Mouse (Mus musculus) inflammation-experienced regulatory T-cells, adult 6 months (primary cell): ENCODE data around the gene Armc5. TPM values are rescaled to one million over a fixed set of nuclear protein-coding genes. Genes with fewer than 3 reads are reported as not detected.

Experiments
- polyA plus RNA-seq, 3 experiments: library from polyadenylated mRNA; unstranded; fragments of 100-300 nt; shearing (Covaris generic); gene quantifications; one replicate each; pipeline ENCODE4 v1.2.1; 2017

The Armc5 gene
- polyA plus RNA-seq, 3 experiments from 2014 or later: 4.9 to 5.6 (median 5.5) TPM

Other genes with a start within 250 kb of the Armc5 start
- gene Pycard, start 243.5 kb upstream of the Armc5 start, polyA plus RNA-seq: 100 to 1,000 TPM; 229 to 406 (median 231) TPM
- gene Trim72, start 233.4 kb upstream of the Armc5 start, polyA plus RNA-seq: not detected
- gene Itgam, start 174.7 kb upstream of the Armc5 start, polyA plus RNA-seq: 1 to 10 TPM in 2 of 3 experiments, under 1 TPM in 1; 0.09 to 1.2 (median 1.1) TPM
- gene Gm49368, start 174.7 kb upstream of the Armc5 start, polyA plus RNA-seq: under 1 TPM in 1 of 3 experiments, not detected in 2; 0.87 TPM
- 1 to 10 TPM in 1 of 3 experiments, not detected in 2; 1.1 TPM for gene Itgax, start 107.8 kb upstream of the Armc5 start, polyA plus RNA-seq
- 1 to 10 TPM in 1 of 3 experiments, not detected in 2; 1.0 TPM for gene Itgad, start 83.0 kb upstream of the Armc5 start, polyA plus RNA-seq
- gene Cox6a2, start 31.0 kb upstream of the Armc5 start, polyA plus RNA-seq: 1 to 10 TPM in 1 of 3 experiments, not detected in 2; 1.5 TPM
- 1 to 10 TPM; 2.6 to 4.9 (median 2.8) TPM for gene 9130023H24Rik, start 689 bp downstream of the Armc5 start, polyA plus RNA-seq
- 1 to 10 TPM in 1 of 3 experiments, under 1 TPM in 1, not detected in 1; 0.26 to 1.0 TPM for gene Tgfb1i1, start 9.5 kb downstream of the Armc5 start, polyA plus RNA-seq
- not detected for gene Slc5a2, start 28.3 kb downstream of the Armc5 start, polyA plus RNA-seq
- gene BC017158, start 60.8 kb downstream of the Armc5 start, polyA plus RNA-seq: 1 to 10 TPM; 5.4 to 8.6 (median 7.3) TPM
- gene Rgs10, start 181.4 kb downstream of the Armc5 start, polyA plus RNA-seq: 100 to 1,000 TPM in 2 of 3 experiments, 10 to 100 TPM in 1; 53.2 to 448 (median 275) TPM
- 10 to 100 TPM; 29.1 to 55.1 (median 33.0) TPM for gene Tial1, start 224.4 kb downstream of the Armc5 start, polyA plus RNA-seq